ENCODE assay signal across 15 mouse cellular contexts in genomic region chr1:74302229-74302628, GRCm38 (mm10). TPM values are rescaled to one million over a fixed set of nuclear protein-coding genes. Genes with fewer than 3 reads are reported as not detected.
DNase-seq lines count a peak whose midpoint lies in the region; ATAC-seq and TF ChIP-seq lines count a peak whose summit lies in the region.
"Had no signal": no experiment of that assay in that cellular context is flagged by ENCODE, and none has a peak within 500 bp of the region (broad histone marks: within the 10 kb centered on the region; RNA-seq: fewer than 3 reads in every experiment).

No protein-coding gene starts in this region.

- TF ChIP-seq CTCF in cortical plate, adult 2 months (IDR thresholded peaks at IDR 0.05; ENCODE audit: extremely low read depth, insufficient read depth, low read length) = no peak
- no peak for TF ChIP-seq CTCF in intestine, postnatal 0 days (IDR thresholded peaks at IDR 0.05; ENCODE audit: low read depth)

- peaks cover 4% of the 10 kb centered on the region; the same call in 1 of the 2 replicates for H3K36me3 ChIP-seq in heart, embryonic 10.5 days
- peaks cover 4% of the 10 kb centered on the region for H3K36me3 ChIP-seq in limb, embryonic 12.5 days
- H3K36me3 ChIP-seq in limb, embryonic 10.5 days = peaks cover 2% of the 10 kb centered on the region; the same call in 1 of the 2 replicates
- H3K36me3 ChIP-seq in intestine, postnatal 0 days (ENCODE audit: control insufficient read depth, insufficient read depth) = no peaks in the 10 kb centered on the region

- no peak for TF ChIP-seq POLR2A in cortical plate, adult 2 months (IDR thresholded peaks at IDR 0.05; ENCODE audit: extremely low read depth, insufficient read depth, low read length)

- no peaks in the 10 kb centered on the region for H3K9me3 ChIP-seq in heart, embryonic 10.5 days
- no peaks in the 10 kb centered on the region for H3K9me3 ChIP-seq in limb, embryonic 12.5 days
- no peaks in the 10 kb centered on the region for H3K9me3 ChIP-seq in limb, embryonic 10.5 days (replicated peaks)
- H3K9me3 ChIP-seq in intestine, postnatal 0 days (ENCODE audit: control insufficient read depth) = no peaks in the 10 kb centered on the region
- H3K9me3 ChIP-seq: forebrain, embryonic 10.5 days; hindbrain, embryonic 13.5 days had no signal

- H3K27ac ChIP-seq in heart, embryonic 10.5 days = 0 out of 2 replicates have a peak overlapping the region, but pooled peaks have one; percentile 37
- H3K27ac ChIP-seq in limb, embryonic 12.5 days = no peak overlapping the region
- H3K27ac ChIP-seq in limb, embryonic 10.5 days = no peak overlapping the region
- 0 out of 2 replicates have a peak overlapping the region, but pooled peaks have one; percentile 17 for H3K27ac ChIP-seq in cortical plate, adult 2 months (ENCODE audit: insufficient read depth, low read length)
- no peak overlapping the region for H3K27ac ChIP-seq in intestine, postnatal 0 days (ENCODE audit: low read depth, low read length)
- H3K27ac ChIP-seq: forebrain, embryonic 10.5 days; hindbrain, embryonic 13.5 days had no signal

- 85% methylated on average over 7 of the region's 7 CpGs for WGBS in heart, embryonic 10.5 days
- 73% methylated on average over 7 of the region's 7 CpGs for WGBS in limb, embryonic 12.5 days
- 88% methylated on average over 7 of the region's 7 CpGs for WGBS in limb, embryonic 10.5 days
- 80% methylated on average over 7 of the region's 7 CpGs for WGBS in intestine, postnatal 0 days

- H3K9ac ChIP-seq in limb, embryonic 12.5 days (replicated peaks) = no peak overlapping the region
- H3K9ac ChIP-seq in intestine, postnatal 0 days (ENCODE audit: low read depth, low read length) = no peak overlapping the region
- H3K9ac ChIP-seq: hindbrain, embryonic 13.5 days had no signal

- peaks cover 71% of the 10 kb centered on the region for H3K4me1 ChIP-seq in heart, embryonic 10.5 days
- peaks cover 15% of the 10 kb centered on the region for H3K4me1 ChIP-seq in limb, embryonic 12.5 days (replicated peaks)
- peaks cover 27% of the 10 kb centered on the region for H3K4me1 ChIP-seq in limb, embryonic 10.5 days
- H3K4me1 ChIP-seq in cortical plate, adult 2 months (ENCODE audit: control insufficient read depth, insufficient read depth, low read length) = 0 out of 2 replicates have a peak, but pooled peaks cover 2% of the 10 kb centered on the region
- H3K4me1 ChIP-seq in intestine, postnatal 0 days (replicated peaks; ENCODE audit: control insufficient read depth, insufficient read depth, low read length) = peaks cover 36% of the 10 kb centered on the region

- H3K4me2 ChIP-seq in limb, embryonic 12.5 days = 0 out of 2 replicates have a peak overlapping the region, but pooled peaks have one; percentile 79
- H3K4me2 ChIP-seq in intestine, postnatal 0 days (replicated peaks; ENCODE audit: low read depth) = peak overlapping the region; percentile 87
- H3K4me2 ChIP-seq: hindbrain, embryonic 13.5 days had no signal

- no peak for ATAC-seq in limb, embryonic 12.5 days (ENCODE audit: insufficient number of reproducible peaks, insufficient read depth, low FRiP score, low TSS enrichment, low read depth)
- no peak for ATAC-seq in intestine, postnatal 0 days

- intact Hi-C loops in heart, postnatal 25 days (cut with DNase I) = loop anchor here (1.0 kb wide), 1 partner anchor 14 kb away; no protein-coding TSS in a partner anchor

- DNase-seq in heart, embryonic 10.5 days (ENCODE audit: low spot score) = no peak
- DNase-seq in heart, postnatal 25 days (ENCODE audit: low spot score) = no peak
- DNase-seq in limb, embryonic 10.5 days (ENCODE audit: low spot score) = no peak
- DNase-seq in cerebellum, adult 18-20 months = no peak
- DNase-seq in adrenal gland, adult 2 months = no peak
- DNase-seq: embryo, embryonic 11 days; right cerebral cortex, postnatal 14 days had no signal

- H3K27me3 ChIP-seq in heart, embryonic 10.5 days (ENCODE audit: insufficient read depth, poor library complexity, severe bottlenecking) = no peaks in the 10 kb centered on the region
- no peaks in the 10 kb centered on the region for H3K27me3 ChIP-seq in limb, embryonic 12.5 days
- no peaks in the 10 kb centered on the region for H3K27me3 ChIP-seq in limb, embryonic 10.5 days (ENCODE audit: low read depth, poor library complexity, severe bottlenecking)
- H3K27me3 ChIP-seq in intestine, postnatal 0 days (replicated peaks; ENCODE audit: control insufficient read depth, insufficient read depth, low read length) = no peaks in the 10 kb centered on the region

- H3K4me3 ChIP-seq in heart, embryonic 10.5 days = peak overlapping the region; percentile 68
- no peak overlapping the region for H3K4me3 ChIP-seq in limb, embryonic 12.5 days (replicated peaks)
- no peak overlapping the region for H3K4me3 ChIP-seq in limb, embryonic 10.5 days
- no peak overlapping the region for H3K4me3 ChIP-seq in cortical plate, adult 2 months (ENCODE audit: insufficient read depth, low read length)
- H3K4me3 ChIP-seq in intestine, postnatal 0 days (ENCODE audit: low read depth, low read length) = peak overlapping the region; percentile 66; the same call in 1 of the 2 replicates
- H3K4me3 ChIP-seq: forebrain, embryonic 10.5 days; hindbrain, embryonic 13.5 days had no signal

RNA-seq across cellular contexts. Expression of gene Tmbim1, which starts 3.2 kb away (rescaled TPM):
- 25.5 and 33.1 TPM in 2 replicates for polyA plus RNA-seq in heart, embryonic 10.5 days (2016; fragmentation: Nextera tagmentation; extraction: Ambion mirVana)
- 10 to 100 TPM; 38.4 to 41.5 TPM for total RNA-seq in heart, postnatal 25 days (2021)
- 18.0 and 18.9 TPM in 2 replicates for polyA plus RNA-seq in limb, embryonic 12.5 days (2016; fragmentation: Nextera tagmentation; extraction: Ambion mirVana)
- 10.7 and 12.0 TPM in 2 replicates for polyA plus RNA-seq in limb, embryonic 10.5 days (2016; fragmentation: Nextera tagmentation; extraction: Ambion mirVana)
- 35.5 and 46.0 TPM in 2 replicates for polyA plus RNA-seq in cortical plate, adult 2 months (2012; rRNA removed)
- polyA plus RNA-seq in intestine, postnatal 0 days (2015; fragmentation: Nextera tagmentation; extraction: Ambion mirVana) = 47.4 and 49.1 TPM in 2 replicates
- 100 to 1,000 TPM in 1 of 2 experiments, 10 to 100 TPM in 1; 98.3 to 115 TPM for total RNA-seq in adrenal gland, adult 2 months (2021)
- 834 and 852 TPM in 2 replicates for polyA plus RNA-seq in adrenal gland, adult 2 months (2012; rRNA removed)

RNA-seq across cellular contexts. Expression of gene Pnkd, which starts 17.5 kb away (rescaled TPM):
- 170 and 253 TPM in 2 replicates for polyA plus RNA-seq in heart, embryonic 10.5 days (2016; fragmentation: Nextera tagmentation; extraction: Ambion mirVana)
- total RNA-seq in heart, postnatal 25 days (2021) = 100 to 1,000 TPM; 160 to 161 TPM
- 106 TPM in 2 replicates for polyA plus RNA-seq in limb, embryonic 12.5 days (2016; fragmentation: Nextera tagmentation; extraction: Ambion mirVana)
- 113 and 121 TPM in 2 replicates for polyA plus RNA-seq in limb, embryonic 10.5 days (2016; fragmentation: Nextera tagmentation; extraction: Ambion mirVana)
- polyA plus RNA-seq in cortical plate, adult 2 months (2012; rRNA removed) = 127 and 138 TPM in 2 replicates
- polyA plus RNA-seq in intestine, postnatal 0 days (2015; fragmentation: Nextera tagmentation; extraction: Ambion mirVana) = 103 and 107 TPM in 2 replicates
- total RNA-seq in adrenal gland, adult 2 months (2021) = 10 to 100 TPM; 61.1 to 85.1 TPM
- polyA plus RNA-seq in adrenal gland, adult 2 months (2012; rRNA removed) = 92.9 and 106 TPM in 2 replicates

RNA-seq across cellular contexts. Expression of gene Aamp, which starts 17.7 kb away (rescaled TPM):
- polyA plus RNA-seq in heart, embryonic 10.5 days (2016; fragmentation: Nextera tagmentation; extraction: Ambion mirVana) = 224 and 261 TPM in 2 replicates
- 10 to 100 TPM; 87.5 to 94.8 TPM for total RNA-seq in heart, postnatal 25 days (2021)
- polyA plus RNA-seq in limb, embryonic 12.5 days (2016; fragmentation: Nextera tagmentation; extraction: Ambion mirVana) = 202 and 212 TPM in 2 replicates
- polyA plus RNA-seq in limb, embryonic 10.5 days (2016; fragmentation: Nextera tagmentation; extraction: Ambion mirVana) = 263 and 272 TPM in 2 replicates
- 172 and 173 TPM in 2 replicates for polyA plus RNA-seq in cortical plate, adult 2 months (2012; rRNA removed)
- polyA plus RNA-seq in intestine, postnatal 0 days (2015; fragmentation: Nextera tagmentation; extraction: Ambion mirVana) = 130 and 136 TPM in 2 replicates
- 100 to 1,000 TPM; 144 to 177 TPM for total RNA-seq in adrenal gland, adult 2 months (2021)
- 180 and 188 TPM in 2 replicates for polyA plus RNA-seq in adrenal gland, adult 2 months (2012; rRNA removed)

RNA-seq across cellular contexts. Expression of gene Gpbar1, which starts 23.9 kb away (rescaled TPM):
- 0.70 and 1.7 TPM in 2 replicates for polyA plus RNA-seq in heart, embryonic 10.5 days (2016; fragmentation: Nextera tagmentation; extraction: Ambion mirVana)
- total RNA-seq in heart, postnatal 25 days (2021) = not detected
- 0.19 TPM in 1 of 2 replicates, not detected in the other for polyA plus RNA-seq in limb, embryonic 12.5 days (2016; fragmentation: Nextera tagmentation; extraction: Ambion mirVana)
- polyA plus RNA-seq in limb, embryonic 10.5 days (2016; fragmentation: Nextera tagmentation; extraction: Ambion mirVana) = 0.26 TPM in 1 of 2 replicates, not detected in the other
- not detected in 2 replicates for polyA plus RNA-seq in cortical plate, adult 2 months (2012; rRNA removed)
- 0.78 and 0.93 TPM in 2 replicates for polyA plus RNA-seq in intestine, postnatal 0 days (2015; fragmentation: Nextera tagmentation; extraction: Ambion mirVana)
- not detected for total RNA-seq in adrenal gland, adult 2 months (2021)
- polyA plus RNA-seq in adrenal gland, adult 2 months (2012; rRNA removed) = 0.43 TPM in 1 of 2 replicates, not detected in the other
- total RNA-seq: left cerebral cortex, postnatal 25 days had no signal
- polyA plus RNA-seq: macrophage had no signal

RNA-seq across cellular contexts. Expression of gene Catip, which starts 59.7 kb away (rescaled TPM):
- polyA plus RNA-seq in heart, embryonic 10.5 days (2016; fragmentation: Nextera tagmentation; extraction: Ambion mirVana) = 0.20 and 0.28 TPM in 2 replicates
- under 1 TPM; 0.18 to 0.28 TPM for total RNA-seq in heart, postnatal 25 days (2021)
- 1.5 and 1.6 TPM in 2 replicates for polyA plus RNA-seq in limb, embryonic 12.5 days (2016; fragmentation: Nextera tagmentation; extraction: Ambion mirVana)
- polyA plus RNA-seq in limb, embryonic 10.5 days (2016; fragmentation: Nextera tagmentation; extraction: Ambion mirVana) = 0.29 and 0.38 TPM in 2 replicates
- polyA plus RNA-seq in cortical plate, adult 2 months (2012; rRNA removed) = 4.6 and 5.1 TPM in 2 replicates
- polyA plus RNA-seq in intestine, postnatal 0 days (2015; fragmentation: Nextera tagmentation; extraction: Ambion mirVana) = 0.25 and 0.33 TPM in 2 replicates
- under 1 TPM; 0.29 to 0.69 TPM for total RNA-seq in adrenal gland, adult 2 months (2021)
- 0.24 and 0.51 TPM in 2 replicates for polyA plus RNA-seq in adrenal gland, adult 2 months (2012; rRNA removed)
- total RNA-seq: neutrophil, adult 5-6 weeks had no signal

Comparison
In these comparisons a context has a peak if more than half of its experiments do, and no peak if none do; other contexts are left out.
1. H3K27ac ChIP-seq: peak in heart, embryonic 10.5 days (single experiment) and cortical plate, adult 2 months (single experiment); none in limb, embryonic 12.5 days (single experiment), limb, embryonic 10.5 days (single experiment) and intestine, postnatal 0 days (single experiment).
2. H3K4me3 ChIP-seq: peak in heart, embryonic 10.5 days (single experiment) and intestine, postnatal 0 days (single experiment); none in limb, embryonic 12.5 days (single experiment), limb, embryonic 10.5 days (single experiment) and cortical plate, adult 2 months (single experiment).
3. RNA of gene Tmbim1, which starts 3.2 kb away (polyA plus RNA-seq): 834 to 852 TPM in adrenal gland, adult 2 months; 47.4 to 49.1 TPM in intestine, postnatal 0 days, 35.5 to 46.0 TPM in cortical plate, adult 2 months, 25.5 to 33.1 TPM in heart, embryonic 10.5 days, 18.0 to 18.9 TPM in limb, embryonic 12.5 days and 10.7 to 12.0 TPM in limb, embryonic 10.5 days; every median in the first group is over 10 times any median in the second.